Mouse (Mus musculus): ENCODE data around the gene Rbfox3. TPM values are rescaled to one million over a fixed set of nuclear protein-coding genes. Genes with fewer than 3 reads are reported as not detected.

Rbfox3 gene
- polyA plus RNA-seq, 1 experiment from 2014 or later, result 0.82 TPM

DNA sequence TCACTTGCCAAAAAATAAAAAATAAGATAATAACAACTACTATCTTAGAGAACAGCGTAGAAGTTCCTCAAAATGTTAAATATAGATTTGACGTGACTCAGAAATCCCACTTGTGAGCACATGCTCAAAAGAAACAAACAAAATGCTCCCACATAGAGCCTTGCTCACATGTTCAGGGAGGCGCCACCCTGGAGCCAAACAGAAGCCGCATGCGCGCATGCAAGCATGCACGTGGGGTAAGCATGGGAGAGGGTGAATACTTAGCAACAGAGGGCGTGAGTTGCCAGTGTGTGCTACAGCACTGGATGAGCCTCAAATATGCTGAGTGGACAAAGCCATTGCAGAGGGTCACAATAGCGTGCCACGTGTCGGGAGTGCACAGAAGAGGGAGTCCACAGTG lies 454.5 kb downstream of the Rbfox3 start:
- Histone ChIP-seq H3K36me3 (ENCODE audit: insufficient read depth, low read length) (no peaks in the 10 kb centered on the region), H3K9ac (ENCODE audit: low read depth, low read length) (no peak overlapping the region), H3K27me3 (ENCODE audit: insufficient read depth, low read length) (no peaks in the 10 kb centered on the region), H3K27ac (no peak overlapping the region), H3K9me3 (replicated peaks; ENCODE audit: low read length) (no peaks in the 10 kb centered on the region), H3K4me1 (replicated peaks; ENCODE audit: insufficient read depth, low read length) (no peaks in the 10 kb centered on the region), H3K4me3 (replicated peaks; ENCODE audit: low read depth, low read length) (no peak overlapping the region), H3K4me2 (ENCODE audit: low read length) (no peak overlapping the region)
- no peak for TF ChIP-seq CTCF (IDR thresholded peaks at IDR 0.05; ENCODE audit: low read depth)
- no peak for DNase-seq (ENCODE audit: low spot score)
- WGBS, result 83% methylated on average over 11 of the region's 11 CpGs
- ATAC-seq (replicated peaks; ENCODE audit: low FRiP score, low read depth), result no peak

GRCm38 (mm10) chr11:118455788-118456187 lies 455.6 kb downstream of the Rbfox3 start:
- Histone ChIP-seq H3K4me2 (ENCODE audit: low read length) (no peak overlapping the region), H3K4me1 (replicated peaks; ENCODE audit: insufficient read depth, low read length) (no peaks in the 10 kb centered on the region), H3K36me3 (ENCODE audit: insufficient read depth, low read length) (no peaks in the 10 kb centered on the region), H3K27me3 (ENCODE audit: insufficient read depth, low read length) (no peaks in the 10 kb centered on the region), H3K9ac (ENCODE audit: low read depth, low read length) (no peak overlapping the region), H3K4me3 (replicated peaks; ENCODE audit: low read depth, low read length) (no peak overlapping the region), H3K9me3 (replicated peaks; ENCODE audit: low read length) (no peaks in the 10 kb centered on the region), H3K27ac (no peak overlapping the region)
- no peak for TF ChIP-seq CTCF (IDR thresholded peaks at IDR 0.05; ENCODE audit: low read depth)
- WGBS, result 78% methylated on average over 6 of the region's 6 CpGs
- DNase-seq (ENCODE audit: low spot score) (no peak), ATAC-seq (replicated peaks; ENCODE audit: low FRiP score, low read depth) (no peak)

DNA sequence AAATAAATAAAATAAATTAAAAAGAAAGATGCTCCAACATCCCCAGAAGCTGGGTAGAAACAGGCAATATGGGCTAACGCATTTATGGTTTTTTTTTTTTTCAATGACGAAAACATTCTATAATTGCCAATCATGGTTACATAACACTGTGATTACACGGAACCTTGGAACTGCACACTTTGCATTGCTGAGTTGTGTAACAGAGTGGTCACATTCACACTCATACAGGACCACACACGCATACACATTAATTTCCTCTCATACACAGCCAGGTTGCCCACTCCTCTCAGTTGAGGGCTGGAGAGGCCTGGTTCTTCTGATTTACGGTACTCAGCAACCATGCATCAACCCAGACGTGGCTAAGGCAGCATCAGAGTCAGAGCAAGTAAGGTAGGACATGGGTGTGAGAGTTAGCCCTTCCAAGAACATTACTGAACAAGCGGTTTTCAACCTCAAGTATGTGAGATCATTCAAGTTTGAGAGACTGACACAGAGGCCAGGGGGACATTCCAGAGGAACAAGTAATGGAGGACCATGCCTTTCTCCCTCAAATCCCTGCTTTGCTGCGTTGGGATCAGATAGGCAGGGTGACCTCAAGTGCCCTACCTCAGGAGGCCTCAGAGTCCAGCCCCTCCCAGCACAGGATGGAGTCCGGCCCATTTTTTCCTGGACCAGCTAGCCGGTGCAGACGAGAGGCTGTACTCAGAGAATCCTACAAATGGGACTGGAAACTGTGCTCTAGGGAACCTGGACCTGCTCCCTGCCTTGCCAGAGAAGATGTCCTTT lies 457.3 kb downstream of the Rbfox3 start:
- Histone ChIP-seq H3K9me3 (replicated peaks; ENCODE audit: low read length) (no peaks in the 10 kb centered on the region), H3K27me3 (ENCODE audit: insufficient read depth, low read length) (no peaks in the 10 kb centered on the region), H3K27ac (no peak overlapping the region), H3K4me2 (ENCODE audit: low read length) (no peak overlapping the region), H3K9ac (ENCODE audit: low read depth, low read length) (no peak overlapping the region), H3K36me3 (ENCODE audit: insufficient read depth, low read length) (no peaks in the 10 kb centered on the region), H3K4me1 (replicated peaks; ENCODE audit: insufficient read depth, low read length) (no peaks in the 10 kb centered on the region), H3K4me3 (replicated peaks; ENCODE audit: low read depth, low read length) (no peak overlapping the region)
- 65% methylated on average over 11 of the region's 11 CpGs for WGBS
- no peak for TF ChIP-seq CTCF (IDR thresholded peaks at IDR 0.05; ENCODE audit: low read depth)
- no peak for ATAC-seq (replicated peaks; ENCODE audit: low FRiP score, low read depth)
- no peak for DNase-seq (ENCODE audit: low spot score)

DNA sequence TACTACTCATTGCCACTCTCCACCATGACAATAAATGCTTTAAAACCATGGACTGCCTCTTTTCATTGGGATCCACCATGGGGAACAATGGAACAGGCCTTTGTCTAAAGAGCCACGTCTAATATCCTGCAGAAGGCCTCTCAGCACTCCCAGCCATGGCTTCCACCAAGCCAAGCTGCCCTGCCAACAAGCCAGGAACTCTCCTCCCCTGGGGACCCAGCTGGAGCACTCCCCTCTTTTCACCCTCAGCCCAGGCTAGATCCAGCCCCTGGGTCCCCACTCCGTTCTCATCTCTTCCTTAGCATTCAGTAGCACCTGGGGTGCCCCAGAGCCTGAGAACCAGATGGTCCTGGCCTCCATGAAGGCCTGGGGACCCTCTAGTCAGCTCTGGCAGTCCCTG lies 458.4 kb downstream of the Rbfox3 start:
- Histone ChIP-seq H3K9ac (ENCODE audit: low read depth, low read length) (no peak overlapping the region), H3K27ac (no peak overlapping the region), H3K9me3 (replicated peaks; ENCODE audit: low read length) (no peaks in the 10 kb centered on the region), H3K36me3 (ENCODE audit: insufficient read depth, low read length) (no peaks in the 10 kb centered on the region), H3K4me3 (replicated peaks; ENCODE audit: low read depth, low read length) (no peak overlapping the region), H3K27me3 (ENCODE audit: insufficient read depth, low read length) (no peaks in the 10 kb centered on the region), H3K4me1 (replicated peaks; ENCODE audit: insufficient read depth, low read length) (no peaks in the 10 kb centered on the region), H3K4me2 (ENCODE audit: low read length) (no peak overlapping the region)
- 69% methylated on average over 2 of the region's 2 CpGs for WGBS
- no peak for TF ChIP-seq CTCF (IDR thresholded peaks at IDR 0.05; ENCODE audit: low read depth)
- no peak for DNase-seq (ENCODE audit: low spot score)
- no peak for ATAC-seq (replicated peaks; ENCODE audit: low FRiP score, low read depth)

GRCm38 (mm10) chr11:118451211-118451610 lies 460.2 kb downstream of the Rbfox3 start:
- Histone ChIP-seq H3K9ac (ENCODE audit: low read depth, low read length) (no peak overlapping the region), H3K9me3 (replicated peaks; ENCODE audit: low read length) (no peaks in the 10 kb centered on the region), H3K36me3 (ENCODE audit: insufficient read depth, low read length) (no peaks in the 10 kb centered on the region), H3K4me1 (replicated peaks; ENCODE audit: insufficient read depth, low read length) (no peaks in the 10 kb centered on the region), H3K27me3 (ENCODE audit: insufficient read depth, low read length) (no peaks in the 10 kb centered on the region), H3K4me3 (replicated peaks; ENCODE audit: low read depth, low read length) (no peak overlapping the region), H3K4me2 (ENCODE audit: low read length) (no peak overlapping the region), H3K27ac (no peak overlapping the region)
- no peak for TF ChIP-seq CTCF (IDR thresholded peaks at IDR 0.05; ENCODE audit: low read depth)
- WGBS, result 85% methylated on average over 6 of the region's 6 CpGs
- ATAC-seq (replicated peaks; ENCODE audit: low FRiP score, low read depth), result no peak
- DNase-seq (ENCODE audit: low spot score), result no peak

DNA sequence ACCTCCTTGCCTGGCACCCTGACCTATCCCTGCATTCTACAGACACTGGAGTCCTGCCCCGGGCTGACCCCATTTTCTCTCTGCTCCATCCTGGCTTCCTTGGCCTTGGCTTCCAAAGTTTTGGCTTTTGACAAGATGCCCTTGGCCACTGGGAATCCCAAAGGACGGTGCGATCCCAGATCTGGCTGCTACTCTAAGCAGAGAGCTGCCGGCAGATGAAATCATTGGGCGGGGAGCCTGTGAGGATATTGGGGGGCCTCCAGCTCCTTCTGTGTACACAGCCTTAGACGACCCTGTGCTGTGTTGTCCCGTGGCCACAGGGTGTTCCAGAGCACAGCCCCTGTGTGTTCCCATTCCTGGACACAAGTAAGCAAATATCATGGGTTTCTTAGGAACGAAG lies 463.0 kb downstream of the Rbfox3 start:
- no peak for ATAC-seq (replicated peaks; ENCODE audit: low FRiP score, low read depth)
- no peaks in the 10 kb centered on the region for H3K9me3 ChIP-seq (replicated peaks; ENCODE audit: low read length)
- no peak overlapping the region for H3K4me3 ChIP-seq (replicated peaks; ENCODE audit: low read depth, low read length)
- WGBS, result 84% methylated on average over 8 of the region's 8 CpGs
- no peaks in the 10 kb centered on the region for H3K36me3 ChIP-seq (ENCODE audit: insufficient read depth, low read length)
- no peak for TF ChIP-seq CTCF (IDR thresholded peaks at IDR 0.05; ENCODE audit: low read depth)
- no peak for DNase-seq (ENCODE audit: low spot score)
- no peak overlapping the region for H3K27ac ChIP-seq
- H3K4me1 ChIP-seq (replicated peaks; ENCODE audit: insufficient read depth, low read length), result no peaks in the 10 kb centered on the region
- H3K9ac ChIP-seq (ENCODE audit: low read depth, low read length), result no peak overlapping the region
- H3K27me3 ChIP-seq (ENCODE audit: insufficient read depth, low read length), result no peaks in the 10 kb centered on the region
- no peak overlapping the region for H3K4me2 ChIP-seq (ENCODE audit: low read length)

- H3K27me3 ChIP-seq (ENCODE audit: insufficient read depth, low read length), result no peaks in the 10 kb centered on the region
- no peak for DNase-seq (ENCODE audit: low spot score)
- 66% methylated on average over 4 of the region's 4 CpGs for WGBS
- H3K4me2 ChIP-seq (ENCODE audit: low read length), result no peak overlapping the region
- no peak overlapping the region for H3K9ac ChIP-seq (ENCODE audit: low read depth, low read length)
- no peaks in the 10 kb centered on the region for H3K36me3 ChIP-seq (ENCODE audit: insufficient read depth, low read length)
- no peak for ATAC-seq (replicated peaks; ENCODE audit: low FRiP score, low read depth)
- H3K9me3 ChIP-seq (replicated peaks; ENCODE audit: low read length), result no peaks in the 10 kb centered on the region
- H3K4me1 ChIP-seq (replicated peaks; ENCODE audit: insufficient read depth, low read length), result no peaks in the 10 kb centered on the region
- no peak overlapping the region for H3K4me3 ChIP-seq (replicated peaks; ENCODE audit: low read depth, low read length)
- H3K27ac ChIP-seq, result no peak overlapping the region
- no peak for TF ChIP-seq CTCF (IDR thresholded peaks at IDR 0.05; ENCODE audit: low read depth)
Measured at GRCm38 (mm10) chr11:118447346-118447745, 464.1 kb downstream of the Rbfox3 start.

Measured in kidney, postnatal 0 days (tissue).